Mouse (Mus musculus): ENCODE measurements around the gene Mmrn2.
"Not testable (repeated sequence)": the region's sequence is repeated elsewhere in the genome, so short reads cannot be mapped to it uniquely, and the experiment has no call there.

Gene Mmrn2

DNA sequence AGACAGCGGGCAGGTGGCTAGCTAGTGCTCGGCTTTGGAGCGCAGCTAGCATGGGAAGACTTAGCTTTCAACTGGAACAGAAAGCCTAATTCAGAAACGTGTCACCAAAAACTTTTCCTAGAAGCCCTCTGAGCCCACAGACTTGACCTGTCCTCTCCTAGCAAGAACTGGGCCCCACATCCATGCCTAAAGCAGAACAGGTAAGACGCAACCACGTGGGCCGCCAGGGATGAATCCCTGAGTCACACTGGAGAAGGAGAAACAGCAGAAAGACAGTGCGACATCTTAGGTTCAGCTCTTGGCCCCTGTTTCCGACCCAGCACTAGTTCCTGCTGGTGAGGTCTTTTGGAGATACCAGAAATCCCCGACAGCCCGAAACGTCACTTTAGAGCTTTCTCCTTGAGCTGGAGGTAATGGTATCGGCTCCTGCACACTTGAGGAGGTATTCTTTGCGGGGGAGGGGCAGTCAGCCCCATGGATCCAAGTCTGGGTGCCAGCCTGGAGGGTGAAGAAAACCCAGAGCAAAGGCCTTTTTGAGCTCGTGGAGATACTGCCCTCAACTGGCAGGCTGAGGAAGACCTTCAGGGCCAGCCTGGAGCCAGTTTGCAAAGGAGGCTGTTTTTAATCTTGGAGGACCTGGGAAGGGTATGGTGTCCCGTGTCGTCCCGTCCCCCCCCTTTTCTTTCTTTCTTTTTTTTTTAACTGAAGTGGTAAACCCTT, 12.4 kb upstream of the Mmrn2 start:
- DNase-seq, result peak; percentile 98

DNA sequence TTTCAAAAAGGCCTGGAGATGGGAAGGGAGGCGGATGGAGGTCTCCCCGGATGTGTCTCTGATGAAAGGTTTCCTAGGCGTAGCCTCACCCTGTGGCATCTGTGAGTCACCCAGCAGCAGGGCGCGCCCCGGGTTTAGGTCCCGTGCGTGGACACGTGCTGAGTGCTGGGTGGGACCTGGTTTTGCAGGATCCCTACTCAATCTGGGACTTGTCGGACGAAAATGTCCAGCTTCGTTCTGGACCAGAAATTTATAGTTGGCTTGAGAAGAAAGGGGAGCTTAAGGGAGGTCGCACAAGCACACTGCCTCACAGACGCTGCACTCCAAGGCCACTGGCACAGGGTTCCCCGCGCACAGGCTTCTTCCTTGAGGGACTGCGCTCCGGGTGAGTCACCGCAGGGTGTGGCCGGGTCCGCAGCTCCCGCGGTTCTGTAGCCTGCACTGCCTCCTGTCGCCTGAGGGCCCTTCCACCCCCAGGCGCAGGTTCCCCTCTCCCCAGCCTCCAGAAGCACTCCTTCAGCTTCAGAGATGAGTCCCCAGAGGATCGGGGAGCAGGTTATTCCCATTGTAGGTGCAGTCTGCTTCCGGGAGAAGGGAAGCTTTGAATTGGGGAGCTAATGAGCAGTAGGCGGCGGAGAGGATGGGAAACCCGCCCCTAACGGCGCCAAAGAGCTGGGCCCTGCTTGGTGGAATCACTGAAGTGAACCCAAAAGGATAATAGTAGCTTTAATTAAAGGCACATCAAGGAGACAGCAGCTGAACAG, 11.6 kb upstream of the Mmrn2 start:
- DNase-seq, result peak; percentile 99

DNA sequence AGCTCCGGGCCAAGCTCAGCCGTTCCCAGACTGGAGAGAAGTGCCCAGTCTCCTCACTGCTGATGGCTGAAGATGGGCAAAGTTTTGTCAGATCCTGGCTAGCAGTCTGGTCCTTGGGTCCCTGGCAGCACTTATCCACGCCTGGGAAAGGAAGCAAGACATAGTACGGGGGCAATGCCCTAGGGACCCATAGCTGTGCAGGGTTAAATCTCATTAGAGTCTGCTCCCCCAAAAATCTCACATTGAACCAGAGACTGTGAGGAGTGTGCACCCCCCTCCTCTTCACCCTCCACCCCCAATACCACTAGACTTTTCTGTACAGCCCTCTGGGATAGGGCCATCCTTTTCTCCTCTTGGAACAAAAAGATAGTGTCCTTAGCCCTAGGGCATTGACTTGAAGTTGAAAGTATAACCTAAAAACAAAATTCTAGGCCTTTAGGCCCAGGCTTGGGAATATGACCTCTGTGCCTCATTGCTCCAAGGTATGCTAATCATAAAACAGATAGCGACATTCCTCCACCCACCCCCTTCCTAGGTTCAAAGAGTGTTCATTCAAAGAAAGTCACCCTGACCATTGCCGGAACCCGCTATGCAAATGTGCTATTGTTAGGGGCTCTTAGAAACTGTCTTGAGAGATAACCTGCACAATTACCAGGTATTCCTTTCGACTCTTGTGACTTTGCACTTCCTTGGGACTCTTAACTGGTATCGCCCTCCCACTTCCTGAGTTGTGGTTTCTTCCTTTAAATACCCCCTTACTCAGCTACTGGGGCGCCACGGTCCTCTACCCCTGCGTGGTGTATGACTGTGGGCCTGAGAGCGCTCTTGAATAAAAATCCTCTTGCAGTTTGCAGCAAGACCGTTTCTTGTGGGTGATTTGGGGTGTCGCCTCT, 10.8 kb upstream of the Mmrn2 start:
- DNase-seq, result not testable (repeated sequence)

DNA sequence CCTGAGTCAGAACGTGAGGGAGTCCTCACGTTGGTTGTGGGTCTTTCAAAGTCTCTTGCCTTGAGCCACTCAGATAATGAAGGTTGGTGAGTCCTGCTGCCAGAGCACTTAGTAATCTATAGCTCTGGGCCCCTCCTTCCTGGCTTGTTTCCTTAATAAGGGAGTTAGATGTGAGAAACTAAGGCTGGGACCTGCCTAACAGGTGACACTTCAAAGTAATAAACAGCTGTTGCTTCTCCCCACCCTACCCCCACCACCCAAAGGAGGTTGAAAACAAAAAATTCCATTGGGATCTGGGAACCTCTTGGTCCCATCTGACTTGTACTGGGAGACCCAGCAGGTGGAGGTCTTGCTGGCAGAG, 10.1 kb upstream of the Mmrn2 start:
- no peak for DNase-seq

DNA sequence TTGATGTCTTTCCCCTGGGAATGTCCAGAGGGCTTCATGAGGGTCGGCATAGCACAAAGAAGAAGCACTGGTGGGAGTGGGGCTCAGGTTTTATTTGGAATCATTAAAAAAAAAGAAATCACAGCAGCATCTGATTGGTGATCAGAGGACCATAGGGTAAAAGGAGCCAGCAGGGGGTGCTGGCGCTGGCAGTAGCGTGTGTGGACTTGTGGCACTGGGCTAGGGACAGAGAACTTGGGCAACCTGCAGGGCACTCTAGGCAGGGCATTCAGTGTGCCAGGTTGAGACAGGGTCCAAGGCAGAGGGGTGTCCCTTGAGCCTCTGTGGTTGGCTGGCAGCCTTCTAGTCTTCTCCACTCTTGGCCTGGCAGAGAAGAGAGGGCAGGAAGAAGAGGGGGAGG, 5.1 kb upstream of the Mmrn2 start:
- peak; percentile 89 for DNase-seq

DNA sequence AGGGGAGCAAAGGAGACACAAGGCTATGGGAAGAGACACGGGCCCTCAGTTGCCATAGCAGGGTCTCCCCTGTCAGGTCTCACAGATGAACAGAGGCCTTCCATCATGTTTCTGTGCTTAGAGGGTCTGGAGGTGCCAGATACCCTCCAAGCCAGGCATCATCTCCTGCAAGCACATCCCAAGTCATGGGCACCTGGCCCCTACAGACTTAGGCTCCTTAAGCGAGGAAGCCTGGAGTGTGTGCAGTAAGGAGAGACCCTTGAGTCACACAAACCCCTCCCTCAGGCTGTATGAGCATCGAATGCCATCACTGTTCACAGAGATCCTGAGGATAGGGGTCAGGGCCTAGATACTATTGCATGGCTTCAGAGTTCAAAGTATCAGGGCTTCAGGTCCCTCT, 4.3 kb upstream of the Mmrn2 start:
- DNase-seq, result peak; percentile 91

DNA sequence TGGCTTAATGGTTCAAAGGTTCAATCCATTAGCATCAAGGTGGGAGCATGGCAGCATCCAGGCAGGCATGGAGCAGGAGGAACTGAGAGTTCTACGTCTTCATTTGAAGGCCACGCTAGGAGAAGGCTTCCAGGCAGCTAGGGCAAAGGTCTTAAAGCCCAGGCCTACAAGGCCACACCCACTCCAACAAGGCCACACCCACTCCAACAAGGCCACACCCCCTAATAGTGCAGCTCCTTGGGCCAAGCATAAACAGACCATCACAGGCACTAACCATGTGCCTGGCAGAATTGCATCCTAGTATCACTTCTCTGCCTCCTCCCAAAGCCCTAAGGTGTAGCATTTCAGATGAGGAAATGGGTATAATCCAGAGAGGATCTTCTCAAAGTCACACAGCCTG, 3.5 kb upstream of the Mmrn2 start:
- DNase-seq, result peak; percentile 89

DNA sequence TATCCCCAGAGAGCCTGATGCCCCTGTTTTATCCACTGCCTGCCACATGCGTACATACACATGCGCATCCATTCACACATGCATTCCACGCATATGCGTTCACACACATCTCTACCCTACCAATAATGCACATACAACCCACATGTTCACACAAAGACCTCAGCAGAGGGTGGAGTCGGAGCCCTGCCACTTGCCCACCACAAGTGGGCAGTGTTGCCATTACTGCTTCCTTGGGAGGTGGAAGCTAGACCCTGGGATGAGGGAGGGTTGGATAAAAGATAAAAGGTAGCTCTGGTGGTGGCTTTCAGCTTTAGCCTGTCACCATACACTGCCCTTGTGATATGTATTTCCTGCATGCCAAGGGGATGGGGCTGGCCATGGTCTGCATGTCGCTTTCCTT, 2.6 kb upstream of the Mmrn2 start:
- peak; percentile 95 for DNase-seq

DNA sequence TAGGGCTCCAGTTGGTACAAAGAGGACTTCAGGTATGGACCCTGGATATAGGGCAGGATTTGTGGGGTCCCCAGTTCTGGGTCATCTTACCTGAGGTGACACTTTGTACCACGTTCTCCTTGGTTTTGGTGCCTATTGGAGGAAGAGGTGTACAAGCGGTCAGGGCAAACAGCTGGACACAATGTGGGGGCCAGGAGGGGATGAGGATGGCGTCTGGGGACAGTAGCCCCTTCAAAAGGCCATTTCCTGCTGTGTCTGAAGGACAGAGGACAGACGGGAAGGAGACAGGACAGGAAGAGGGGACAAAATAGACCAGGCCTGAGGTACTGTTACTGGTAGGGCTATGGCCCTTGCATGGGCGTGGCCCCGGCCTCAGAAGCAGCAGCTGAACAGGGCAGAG, 1.7 kb upstream of the Mmrn2 start:
- DNase-seq, result peak; percentile 91

DNA sequence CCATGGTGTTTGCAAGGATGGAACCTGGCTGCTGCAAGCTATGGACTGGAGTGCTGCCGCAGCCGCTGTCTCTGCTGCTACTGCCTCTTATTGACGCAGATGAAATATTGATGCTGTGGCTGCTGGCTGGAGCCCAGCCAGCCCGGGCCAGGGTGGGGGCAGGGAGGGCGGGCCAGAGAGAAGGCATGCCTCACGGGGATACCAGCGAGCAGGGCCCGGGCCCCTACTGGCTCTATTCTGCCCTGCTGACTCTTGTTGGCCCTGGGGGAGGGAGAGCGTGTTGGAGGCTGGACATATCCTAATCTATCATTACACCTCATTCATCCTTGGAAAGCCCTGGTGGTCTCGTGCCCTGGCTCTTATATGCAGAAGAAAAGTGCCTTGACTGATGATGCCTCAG, 688 bp upstream of the Mmrn2 start, which contains the start of gene Sncg:
Sncg (minus strand) TSS at position 213 of the 400 bp plus-strand sequence.
- DNase-seq, result peak; percentile 90

DNA sequence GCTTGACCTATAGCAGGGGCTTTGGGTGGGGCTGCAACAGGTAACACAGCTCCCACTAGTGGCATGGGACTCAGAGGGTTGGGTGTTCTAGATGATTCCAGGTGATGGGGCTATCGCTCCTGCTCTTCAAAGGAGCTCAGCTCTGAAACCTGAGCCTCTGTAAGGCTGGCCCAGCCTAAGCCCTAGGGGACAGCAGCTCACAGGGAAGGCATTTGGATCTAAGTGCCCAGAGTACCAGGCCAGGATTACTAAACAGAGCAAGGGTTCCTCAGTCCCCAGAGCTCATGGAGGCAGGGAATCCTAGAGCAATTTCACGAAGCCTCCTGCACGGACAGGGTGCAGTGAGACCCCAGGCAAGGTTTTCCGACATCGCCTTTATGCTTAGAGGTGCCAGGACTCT, 676 bp downstream of the Mmrn2 start:
- peak; percentile 89 for DNase-seq

DNA sequence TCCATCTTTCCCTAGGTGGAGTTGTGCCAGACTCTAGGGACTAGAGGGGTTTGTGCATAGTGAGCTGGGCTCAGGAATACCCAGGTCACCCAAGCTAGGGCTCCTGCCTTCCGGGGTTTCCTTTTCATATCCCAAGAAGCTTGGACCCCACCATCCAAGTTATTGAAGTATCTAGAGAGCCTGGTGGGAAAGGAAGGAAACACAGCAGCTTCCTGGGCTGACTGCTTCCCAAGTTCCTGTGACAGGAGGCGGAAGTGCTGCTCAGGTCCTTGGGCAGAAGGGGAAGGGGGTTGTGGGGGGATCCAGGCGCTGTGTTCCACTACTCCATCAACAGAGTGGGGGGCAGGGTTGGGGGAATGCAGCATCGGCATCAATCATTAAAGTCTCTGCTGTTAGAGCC, 1.9 kb downstream of the Mmrn2 start:
- DNase-seq, result peak; percentile 96

DNA sequence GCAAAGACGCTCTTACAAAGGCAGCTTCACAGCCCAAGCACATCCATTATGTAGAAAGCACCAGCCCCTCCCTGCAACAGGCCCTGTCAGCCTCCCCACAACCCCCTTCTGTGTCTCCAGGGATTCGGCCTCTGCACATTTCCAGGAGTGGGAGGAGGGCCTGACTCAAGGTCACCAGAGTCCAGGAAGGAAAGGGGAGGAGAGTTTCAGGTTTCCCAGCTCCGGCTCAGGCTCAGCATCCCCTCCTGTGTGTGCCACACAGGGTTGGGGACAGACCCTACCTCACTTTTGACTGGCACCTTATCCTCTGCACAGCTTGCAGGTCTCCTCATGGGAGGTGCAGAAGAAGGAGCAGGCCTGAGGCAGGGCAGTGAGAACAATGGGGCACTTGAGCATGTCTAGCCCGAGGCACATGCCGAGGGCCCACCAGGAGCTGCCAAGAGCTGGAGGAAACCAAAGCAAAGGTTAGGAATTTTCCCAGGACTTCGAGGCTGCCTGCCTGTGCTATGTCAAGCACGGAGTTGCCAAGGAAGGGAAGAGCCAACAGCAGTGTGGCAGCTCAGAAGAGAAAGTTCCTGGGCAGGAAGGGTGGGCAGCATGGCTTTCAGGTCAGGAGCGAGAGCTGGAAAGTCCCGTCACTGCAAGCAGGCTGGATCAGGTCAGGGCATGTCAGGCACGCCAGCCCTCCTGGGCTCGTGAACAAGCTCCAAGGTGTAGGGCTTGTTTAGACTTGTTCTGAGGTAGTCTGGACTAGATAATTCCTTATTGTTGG, 3.5 kb downstream of the Mmrn2 start:
- DNase-seq, result peak; percentile 99

DNA sequence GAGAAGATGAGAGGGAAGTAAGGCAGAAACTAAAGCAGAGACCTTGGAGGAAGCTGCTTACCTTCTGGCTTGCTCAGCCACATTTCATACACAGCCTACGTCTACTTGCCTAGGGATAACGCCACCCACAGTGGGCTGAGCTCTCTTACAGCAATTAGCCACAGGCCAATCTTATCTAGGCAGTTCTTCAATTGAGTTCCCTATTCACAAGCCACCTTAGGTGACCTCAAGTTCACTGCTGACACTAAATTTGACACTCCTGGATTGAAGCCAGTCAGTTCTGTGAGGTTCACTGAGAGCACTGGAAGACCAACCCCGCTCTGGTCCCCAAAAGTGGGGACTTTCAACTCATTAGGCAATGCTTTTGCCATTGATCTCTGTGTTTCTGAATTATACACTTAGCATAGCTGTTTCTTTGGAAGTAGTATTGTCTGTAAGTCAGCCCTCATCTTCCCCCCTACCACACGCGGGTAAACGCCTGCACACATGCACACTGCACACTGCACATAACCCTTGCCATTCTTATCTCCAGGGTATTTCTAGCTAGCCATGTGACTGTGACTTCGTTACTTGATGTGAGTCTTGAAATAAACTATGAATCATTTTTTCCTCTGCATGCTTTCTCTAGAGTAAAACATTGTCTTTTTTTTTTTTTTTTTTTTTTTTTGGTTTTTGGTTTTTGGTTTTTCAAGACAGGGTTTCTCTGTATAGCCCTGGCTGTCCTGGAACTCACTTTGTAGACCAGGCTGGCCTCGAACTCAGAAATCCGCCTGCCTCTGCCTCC, 7.8 kb downstream of the Mmrn2 start:
- DNase-seq, result peak; percentile 89

DNA sequence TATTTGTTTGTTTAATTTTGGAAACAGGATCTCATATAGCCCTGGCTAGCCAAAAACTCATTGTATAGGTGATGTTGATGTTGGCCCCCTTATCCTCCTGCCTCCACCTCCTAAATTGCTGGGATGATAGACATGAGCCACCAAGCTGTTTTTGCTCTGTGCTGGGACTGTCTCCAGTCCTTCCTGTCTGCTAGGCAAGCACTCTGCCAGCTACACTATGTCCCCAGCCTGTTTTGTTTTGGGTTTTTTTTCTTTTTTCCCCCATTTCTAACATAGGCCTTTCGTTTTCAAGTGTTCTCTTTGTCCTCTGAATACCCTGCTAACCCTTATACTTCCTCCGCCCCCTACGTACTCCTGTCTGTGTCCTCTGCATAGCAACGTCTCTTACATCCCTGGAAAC, 18.0 kb downstream of the Mmrn2 start:
- DNase-seq, result peak; percentile 86

DNA sequence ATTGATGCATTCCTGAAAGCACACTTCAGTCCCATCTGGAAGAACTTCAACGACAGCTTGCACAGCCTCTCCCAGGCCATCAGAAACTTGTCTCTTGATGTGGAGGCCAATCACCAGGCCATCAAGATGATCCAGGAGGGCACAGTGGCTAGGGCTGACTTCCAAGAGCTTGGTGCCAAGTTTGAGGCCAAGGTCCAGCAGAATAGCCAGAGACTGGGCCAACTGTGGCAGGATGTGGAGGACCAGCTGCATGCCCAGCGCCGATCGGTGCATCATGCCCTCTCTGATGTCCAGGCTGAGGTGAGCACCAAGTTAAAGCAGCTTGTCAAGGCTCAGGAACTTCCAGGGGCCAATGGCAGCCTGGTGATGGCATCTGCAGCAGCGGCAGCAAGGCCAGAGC, 22.6 kb downstream of the Mmrn2 start:
- DNase-seq, result peak; percentile 63

DNA sequence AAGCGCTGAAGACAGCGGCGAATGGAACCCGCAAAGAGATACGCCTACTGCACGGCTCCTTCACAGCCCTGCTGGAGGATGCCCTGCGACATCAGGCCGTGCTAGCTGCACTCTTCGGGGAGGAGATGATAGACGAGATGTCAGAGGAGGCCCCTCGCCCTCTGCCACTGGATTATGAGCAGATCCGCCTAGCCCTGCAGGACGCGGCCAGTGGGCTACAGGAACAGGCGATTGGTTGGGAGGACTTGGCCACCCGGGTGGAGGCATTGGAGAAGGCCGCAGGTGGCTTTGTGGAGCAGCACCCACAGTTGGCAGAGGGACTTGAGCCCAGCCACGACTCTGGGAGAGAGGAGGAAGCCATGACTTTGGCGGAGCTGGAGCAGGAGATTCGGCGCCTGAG, 23.6 kb downstream of the Mmrn2 start:
- DNase-seq, result peak; percentile 90

DNA sequence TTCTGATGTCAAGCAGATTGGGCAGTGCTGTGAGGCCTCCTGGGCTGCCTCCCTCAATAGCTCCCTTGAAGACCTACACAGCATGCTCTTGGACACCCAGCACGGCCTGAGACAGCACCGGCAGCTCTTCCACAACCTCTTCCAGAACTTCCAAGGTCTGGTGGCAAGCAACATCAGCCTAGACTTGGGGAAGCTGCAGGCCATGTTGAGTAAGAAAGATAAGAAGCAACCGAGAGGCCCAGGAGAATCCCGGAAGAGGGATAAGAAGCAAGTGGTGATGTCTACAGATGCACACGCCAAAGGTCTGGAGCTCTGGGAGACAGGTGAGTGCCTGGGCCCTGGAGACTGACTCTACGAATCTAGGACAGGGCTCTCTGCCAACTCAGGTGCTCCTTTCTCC, 24.0 kb downstream of the Mmrn2 start:
- peak; percentile 70 for DNase-seq

DNA sequence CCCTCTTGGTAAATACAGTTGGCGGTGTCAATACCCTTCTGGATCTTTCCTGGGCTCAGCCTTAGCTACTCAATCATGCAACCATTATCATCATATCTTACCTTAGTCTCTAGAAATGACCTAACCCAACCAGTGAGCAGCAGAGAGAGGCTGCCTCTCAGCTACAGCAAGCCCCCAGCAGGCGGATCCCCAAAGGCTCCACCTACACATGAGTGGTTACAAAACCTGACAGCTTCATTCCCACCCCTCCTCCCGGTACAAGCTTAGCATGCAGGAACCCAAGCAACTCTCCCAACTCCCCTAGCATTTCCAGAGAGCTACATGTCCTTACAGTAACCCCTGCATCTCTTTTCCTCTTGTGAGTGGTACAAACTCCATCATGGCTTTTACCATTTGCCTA, 24.8 kb downstream of the Mmrn2 start:
- DNase-seq, result peak; percentile 85

DNA sequence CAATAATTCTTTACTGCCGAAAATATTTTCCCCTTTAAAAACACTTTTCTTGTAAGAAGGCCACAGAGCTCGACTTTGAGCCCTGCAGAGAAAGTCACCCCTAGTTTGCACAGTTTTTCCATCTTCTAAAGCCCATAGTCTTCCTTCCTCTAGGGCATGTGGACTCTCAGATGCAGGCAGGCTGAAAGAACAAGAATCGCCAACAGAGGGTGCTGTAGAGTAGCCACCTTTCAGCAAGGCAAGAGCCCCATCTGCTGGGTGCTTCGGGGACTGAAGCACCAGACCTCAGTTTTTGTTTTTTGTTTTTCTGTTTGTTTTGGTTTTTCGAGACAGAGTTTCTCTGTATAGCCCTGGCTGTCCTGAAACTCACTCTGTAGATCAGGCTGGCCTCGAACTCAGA, 25.9 kb downstream of the Mmrn2 start:
- peak; percentile 92 for DNase-seq

DNA sequence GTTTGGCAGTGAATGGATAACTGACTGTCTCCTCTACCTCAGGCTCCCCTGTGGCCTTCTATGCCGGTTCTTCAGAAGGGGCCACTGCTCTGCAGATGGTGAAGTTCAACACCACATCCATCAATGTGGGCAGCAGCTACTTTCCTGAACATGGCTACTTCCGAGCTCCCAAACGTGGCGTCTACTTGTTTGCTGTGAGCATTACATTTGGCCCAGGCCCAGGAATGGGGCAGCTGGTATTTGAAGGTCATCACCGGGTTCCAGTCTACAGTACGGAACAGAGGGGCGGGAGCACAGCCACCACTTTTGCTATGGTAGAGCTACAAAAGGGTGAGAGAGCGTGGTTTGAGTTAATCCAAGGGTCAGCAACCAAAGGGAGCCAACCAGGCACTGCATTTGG, 27.6 kb downstream of the Mmrn2 start:
- peak; percentile 85 for DNase-seq

DNA sequence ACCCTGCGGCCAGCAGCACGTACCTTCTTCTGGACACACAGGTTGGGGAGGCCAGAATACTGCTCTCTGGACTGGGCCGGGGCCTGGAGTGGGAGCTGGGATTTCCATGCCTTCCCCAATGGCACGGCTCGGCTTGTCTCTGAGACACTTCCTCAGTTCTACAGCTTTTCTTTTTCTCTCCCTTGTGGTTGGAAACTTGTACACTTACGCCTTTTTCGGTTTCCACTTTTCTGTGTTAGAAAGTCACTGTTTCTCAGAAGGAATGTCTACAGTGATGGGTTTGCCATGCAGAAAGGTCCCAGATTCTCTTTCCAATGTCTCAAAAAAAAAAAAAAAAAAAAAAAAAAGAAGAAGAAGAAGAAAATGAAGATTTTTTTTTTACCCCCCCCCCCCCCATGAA, 28.2 kb downstream of the Mmrn2 start:
- DNase-seq, result no peak

All from heart, adult 11 months (tissue).